Mouse (Mus musculus): ENCODE measurements around the gene Ccdc63. TPM values are rescaled to one million over a fixed set of nuclear protein-coding genes. Genes with fewer than 3 reads are reported as not detected.
"Not testable (repeated sequence)": the region's sequence is repeated elsewhere in the genome, so short reads cannot be mapped to it uniquely, and the experiment has no call there.

The Ccdc63 gene
- total RNA-seq (2021) = under 1 TPM in 1 of 2 experiments, not detected in 1; 0.22 TPM

DNA sequence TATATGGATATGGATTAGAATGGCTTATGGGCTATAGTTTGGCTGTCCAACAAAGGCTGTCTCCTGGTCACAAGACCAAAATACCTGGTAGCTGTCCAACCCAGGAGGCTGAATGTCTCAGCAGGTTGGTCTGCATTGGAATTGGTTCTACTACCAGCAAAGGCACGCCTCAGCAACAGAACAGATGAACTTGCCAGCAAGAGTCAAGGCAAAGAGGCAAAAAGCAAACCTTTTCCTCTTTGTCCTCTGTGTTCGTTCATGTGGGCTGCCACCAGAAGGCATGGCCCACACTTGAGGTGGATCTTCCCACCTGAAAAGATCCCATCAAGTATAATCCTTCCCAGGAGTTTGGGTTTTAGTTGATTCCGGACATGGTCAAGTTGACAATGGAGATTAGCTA is at the start of gene Ccdc63:
Gene Ccdc63 (minus strand): TSS at position 101 of the 400 bp plus-strand sequence.
- DNase-seq = no peak
- intact Hi-C loops (cut with DNase I) = no loop called here

DNA sequence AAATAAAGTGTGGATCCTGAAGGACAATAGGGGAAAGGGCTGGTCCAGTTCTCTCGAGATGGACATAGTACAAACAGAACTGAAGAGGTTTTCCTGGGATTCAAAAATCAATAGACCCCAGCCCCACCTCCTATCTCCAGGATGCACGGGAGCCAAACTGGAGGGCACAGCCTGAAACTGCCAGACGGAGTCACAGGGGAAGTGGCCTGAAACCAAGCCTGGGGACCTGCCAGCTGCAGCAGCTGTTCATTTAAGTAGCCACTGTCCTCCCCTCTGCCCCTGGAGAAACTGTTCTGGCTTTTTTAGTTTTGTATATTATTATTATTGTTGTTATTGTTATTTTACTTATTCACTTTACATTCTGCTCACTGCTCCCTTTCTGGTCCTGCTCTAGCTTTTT is 48.5 kb upstream of the Ccdc63 start:
- intact Hi-C loops (cut with DNase I) = no loop called here
- DNase-seq = no peak

- DNase-seq; intact Hi-C loops (cut with DNase I): not testable (repeated sequence)
These were observed 44.2 kb upstream of the Ccdc63 start for GRCm38 (mm10) chr5:122184858-122185257.

GRCm38 (mm10) chr5:122184283-122184806 is 43.7 kb upstream of the Ccdc63 start:
- DNase-seq = no peak
- intact Hi-C loops (cut with DNase I) = no loop called here

- no peak for DNase-seq
- intact Hi-C loops (cut with DNase I) = no loop called here
These were observed 39.0 kb upstream of the Ccdc63 start for GRCm38 (mm10) chr5:122179665-122180064.

DNA sequence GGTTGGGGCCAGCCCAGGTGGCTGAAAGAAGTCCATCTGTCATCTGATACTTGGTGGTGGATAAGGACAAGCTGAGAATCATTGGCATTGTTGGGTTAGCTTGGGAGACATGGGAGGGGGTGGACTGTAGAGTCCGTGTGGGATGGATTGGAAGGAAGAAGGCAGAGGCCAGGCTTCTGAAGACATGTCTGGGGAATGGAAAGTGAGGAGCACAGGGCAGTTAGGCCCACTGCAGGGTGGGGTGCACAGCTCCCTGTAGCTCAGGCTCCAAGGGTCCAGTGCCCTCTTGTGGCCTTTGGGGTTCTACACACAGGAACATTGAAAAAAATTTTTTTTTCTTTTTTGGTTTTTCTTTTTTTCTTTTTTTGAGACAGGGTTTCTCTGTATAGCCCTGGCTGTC is 35.8 kb upstream of the Ccdc63 start:
- peak; percentile 64 to 80 for DNase-seq
- intact Hi-C loops (cut with DNase I) = loop anchor here (1.0 kb wide), 1 partner anchor 45 kb away; no protein-coding TSS in a partner anchor

- no peak for DNase-seq
- intact Hi-C loops (cut with DNase I) = loop anchor here (1.0 kb wide), 1 partner anchor 45 kb away; no protein-coding TSS in a partner anchor
These were observed 35.3 kb upstream of the Ccdc63 start for GRCm38 (mm10) chr5:122175961-122176360.

GRCm38 (mm10) chr5:122175402-122175801 is 34.8 kb upstream of the Ccdc63 start:
- DNase-seq = no peak
- intact Hi-C loops (cut with DNase I) = no loop called here

DNA sequence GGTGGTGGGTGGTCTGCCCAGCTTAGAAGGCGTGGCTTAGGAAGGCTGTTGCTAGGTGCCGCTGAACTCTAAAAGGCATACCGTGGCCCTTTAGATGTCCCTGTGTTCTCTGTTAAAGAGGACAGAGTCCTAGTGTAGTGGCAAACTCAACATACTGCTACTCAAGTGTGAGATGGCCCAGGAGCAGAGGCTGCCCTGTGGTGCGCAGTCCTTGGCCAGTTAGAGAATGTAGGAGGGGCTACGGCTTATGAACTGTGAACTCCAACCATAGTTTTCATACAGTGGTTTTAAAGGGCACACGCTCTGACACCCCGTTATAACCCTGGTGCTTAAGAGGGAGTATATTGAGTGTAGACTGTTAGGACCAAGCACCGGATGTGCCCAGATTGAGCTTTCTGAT is 30.4 kb upstream of the Ccdc63 start:
- intact Hi-C loops (cut with DNase I) = no loop called here
- DNase-seq = no peak

DNA sequence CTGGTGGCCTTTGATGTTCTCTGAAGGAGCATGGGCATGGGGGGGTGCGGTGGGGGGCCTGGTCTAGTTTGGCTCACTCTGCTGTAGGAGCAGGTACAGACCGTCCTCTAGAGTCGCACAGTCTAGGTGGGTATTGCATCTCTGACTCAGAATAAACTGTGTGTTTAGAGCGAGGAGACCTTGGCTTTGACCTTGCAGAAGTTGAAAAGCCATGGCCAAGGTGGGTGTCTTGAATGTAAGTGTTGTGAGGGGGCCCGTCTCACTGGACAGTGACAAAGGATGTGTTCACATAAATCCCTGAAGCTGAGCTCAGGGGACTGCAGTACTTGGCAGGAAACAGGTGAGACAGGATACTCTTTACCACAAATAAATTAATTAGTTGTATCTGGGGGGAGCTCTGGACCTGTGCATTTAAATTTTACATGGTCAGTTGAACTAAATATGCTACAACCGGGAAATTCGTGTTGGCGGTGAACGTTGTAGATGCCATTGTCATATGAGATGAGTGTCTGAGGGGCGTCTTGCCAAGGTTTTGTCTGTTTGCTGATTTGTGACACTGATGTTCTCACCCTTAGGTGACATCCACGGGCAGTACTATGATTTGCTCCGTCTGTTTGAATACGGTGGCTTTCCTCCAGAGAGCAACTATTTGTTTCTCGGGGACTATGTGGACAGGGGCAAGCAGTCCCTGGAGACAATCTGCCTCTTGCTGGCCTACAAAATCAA is 27.9 kb upstream of the Ccdc63 start:
- intact Hi-C loops (cut with DNase I) = no loop called here
- no peak for DNase-seq

DNA sequence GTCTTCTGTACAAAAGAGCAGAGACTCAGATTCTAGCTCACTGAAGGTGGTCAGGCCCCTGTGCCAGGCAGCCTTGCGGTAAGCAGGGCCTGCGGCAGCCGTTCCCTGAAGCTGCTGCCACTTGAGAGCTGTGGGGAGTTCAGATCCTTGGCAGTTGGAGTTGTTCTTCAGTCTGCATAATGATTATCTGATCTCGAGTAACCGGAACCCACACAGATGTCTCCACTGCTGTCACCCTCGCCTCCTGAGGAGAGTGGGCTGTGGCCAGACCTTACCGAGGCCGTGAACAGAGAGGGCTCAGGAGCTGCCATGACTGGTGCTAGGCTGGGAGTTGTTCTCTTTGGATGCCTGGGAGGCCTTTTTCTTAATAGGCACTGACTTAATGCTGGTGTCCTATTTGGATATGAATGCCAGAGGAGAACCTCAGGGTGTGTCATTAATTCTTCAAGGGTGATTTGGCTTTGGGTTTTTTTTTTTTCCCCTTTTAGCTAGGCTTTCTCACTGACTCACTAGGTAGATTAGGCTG is 26.1 kb upstream of the Ccdc63 start:
- no peak for DNase-seq
- intact Hi-C loops (cut with DNase I) = no loop called here

DNA sequence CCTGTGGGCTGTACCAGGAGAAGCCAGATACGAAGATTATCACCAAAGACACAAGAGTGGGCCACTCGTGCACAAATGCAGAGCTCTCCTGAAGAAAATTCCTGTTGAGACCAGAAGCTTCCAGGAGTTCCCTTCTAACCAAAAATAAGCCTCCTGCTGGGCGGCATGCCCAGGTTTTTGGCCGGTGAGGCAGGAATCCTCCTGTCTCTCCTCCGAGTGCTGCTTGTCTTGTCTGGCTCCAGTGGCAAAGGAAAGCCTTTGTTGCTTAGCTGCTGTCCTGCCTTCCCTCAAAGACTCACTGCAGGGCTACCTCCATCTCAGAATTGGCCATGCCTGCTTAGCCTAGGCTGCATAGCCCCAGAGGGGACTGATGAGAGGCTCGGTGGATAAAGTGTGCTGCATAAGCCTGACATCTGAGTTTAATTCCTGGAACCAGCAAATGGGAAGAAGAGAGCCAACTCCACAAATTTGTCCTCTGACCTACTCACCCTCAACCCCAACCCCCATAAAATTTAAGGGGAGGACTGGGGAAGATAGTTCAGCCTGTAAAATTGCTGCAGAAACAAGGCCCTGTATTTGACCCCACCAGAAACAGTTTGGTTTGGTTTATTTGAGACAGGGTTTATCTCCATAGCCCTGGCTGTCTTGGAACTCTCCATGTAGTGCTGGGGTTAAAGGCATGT is 24.8 kb upstream of the Ccdc63 start:
- DNase-seq = no peak
- intact Hi-C loops (cut with DNase I) = no loop called here

- intact Hi-C loops (cut with DNase I) = no loop called here
These were observed 23.4 kb upstream of the Ccdc63 start for GRCm38 (mm10) chr5:122164011-122164410.

DNA sequence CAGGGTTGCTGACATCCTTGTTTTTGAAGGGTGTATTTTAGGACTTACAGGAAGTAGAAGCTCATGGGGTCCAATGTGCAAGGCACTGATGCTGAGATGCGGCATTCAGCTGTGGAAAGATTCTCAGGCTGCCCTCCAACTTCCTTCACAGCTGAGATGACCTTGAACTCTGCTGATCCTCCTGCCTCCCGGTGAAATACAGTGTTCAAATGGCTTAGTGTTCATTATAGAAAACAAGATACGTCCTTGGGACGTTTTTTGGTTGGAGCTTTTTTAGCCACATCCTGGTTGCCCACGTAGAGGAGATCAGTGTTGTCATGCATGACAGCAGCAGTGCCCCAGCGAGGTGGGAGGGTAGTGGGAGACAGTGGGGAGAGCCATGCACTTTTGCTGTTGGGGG is 22.6 kb upstream of the Ccdc63 start:
- intact Hi-C loops (cut with DNase I) = no loop called here
- DNase-seq = no peak

More at GRCm38 (mm10) chr5:122164011-122164410, 23.4 kb upstream of the Ccdc63 start:
- no peak for DNase-seq

- DNase-seq = peak in 1 of 2 experiments; percentile 50
- intact Hi-C loops (cut with DNase I) = loop anchor here (2.0 kb wide), 1 partner anchor 16 kb away; no protein-coding TSS in a partner anchor
These were observed 18.2 kb upstream of the Ccdc63 start for GRCm38 (mm10) chr5:122158557-122159515.

DNA sequence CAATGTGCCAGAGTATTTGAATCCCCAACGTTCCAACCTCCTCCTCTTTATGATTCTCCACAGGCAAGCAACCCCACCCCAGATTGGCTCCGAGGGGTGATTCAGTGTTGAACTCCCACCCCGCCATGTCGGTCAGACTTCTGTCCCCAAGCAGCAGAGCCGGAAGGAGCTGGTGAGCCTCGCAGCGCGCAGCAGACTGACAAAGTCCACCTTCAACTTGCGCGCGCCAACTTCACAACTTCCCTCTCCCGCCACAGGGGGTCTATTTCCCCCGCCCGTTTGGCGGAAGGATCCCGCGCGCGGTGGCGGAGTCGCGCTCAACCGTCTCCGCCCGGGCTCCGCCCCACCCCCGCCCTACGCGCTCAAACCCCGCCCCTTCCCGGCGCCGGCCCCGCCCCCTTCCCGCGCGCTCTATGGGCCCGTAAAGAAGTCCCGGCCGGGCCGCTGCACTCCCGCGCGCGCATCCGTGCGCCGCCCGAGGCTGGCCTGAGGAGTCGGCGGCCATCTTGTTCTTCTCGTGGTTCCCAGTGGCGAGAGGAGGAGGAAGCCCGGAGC is 17.3 kb upstream of the Ccdc63 start, which contains the start of gene Ppp1cc:
Gene Ppp1cc (plus strand): TSS at position 452 of the 555 bp plus-strand sequence.
- peak; percentile 93 for DNase-seq
- intact Hi-C loops (cut with DNase I) = loop anchor here (2.0 kb wide), 1 partner anchor 15 kb away; no protein-coding TSS in a partner anchor

- intact Hi-C loops (cut with DNase I) = no loop called here
- DNase-seq = no peak
These were observed 15.9 kb upstream of the Ccdc63 start for GRCm38 (mm10) chr5:122156486-122156885.

GRCm38 (mm10) chr5:122155613-122156012 is 15.0 kb upstream of the Ccdc63 start:
- DNase-seq = no peak
- intact Hi-C loops (cut with DNase I) = no loop called here

DNA sequence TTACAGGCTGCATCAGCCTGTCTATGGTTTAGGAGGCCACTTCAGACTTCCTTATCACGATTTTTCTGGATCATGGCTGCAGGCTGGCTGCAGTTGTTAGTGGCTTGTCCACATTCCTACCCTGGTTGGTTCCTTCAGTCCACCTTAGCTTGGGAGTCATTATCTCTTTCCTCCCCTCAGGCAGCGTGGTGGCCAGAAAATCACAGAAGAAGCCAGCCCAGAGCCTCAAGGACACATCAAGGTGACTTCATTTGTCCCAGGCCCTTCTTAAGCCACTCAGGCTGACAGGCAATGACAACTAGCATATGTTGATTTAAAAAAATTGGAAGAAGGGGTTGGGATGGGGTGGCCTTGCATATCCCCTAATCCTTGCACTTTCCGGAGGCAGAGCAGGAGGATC is 14.2 kb upstream of the Ccdc63 start:
- intact Hi-C loops (cut with DNase I) = no loop called here
- no peak for DNase-seq

GRCm38 (mm10) chr5:122154006-122154405 is 13.4 kb upstream of the Ccdc63 start:
- intact Hi-C loops (cut with DNase I) = no loop called here
- no peak for DNase-seq

All from heart, postnatal 10 days (tissue).